Mouse (Mus musculus): ENCODE data around the gene Kif13a. TPM values are rescaled to one million over a fixed set of nuclear protein-coding genes. Genes with fewer than 3 reads are reported as not detected.

The Kif13a gene
- polyA plus RNA-seq, 1 experiment, result not detected

- TF ChIP-seq GATA1 (IDR thresholded peaks at IDR 0.05; ENCODE audit: low read length), result no peak
Observed at GRCm38 (mm10) chr13:46726288-46727037, 203.2 kb downstream of the Kif13a start.

- peak; percentile 50 for TF ChIP-seq GATA1 (IDR thresholded peaks at IDR 0.05; ENCODE audit: low read length)
Observed at GRCm38 (mm10) chr13:46725227-46725626, 204.4 kb downstream of the Kif13a start.

- TF ChIP-seq GATA1 (IDR thresholded peaks at IDR 0.05; ENCODE audit: low read length), result no peak
Observed at GRCm38 (mm10) chr13:46724371-46724770, 205.3 kb downstream of the Kif13a start.

GRCm38 (mm10) chr13:46721009-46721408, 208.7 kb downstream of the Kif13a start:
- no peak for TF ChIP-seq GATA1 (IDR thresholded peaks at IDR 0.05; ENCODE audit: low read length)

- TF ChIP-seq GATA1 (IDR thresholded peaks at IDR 0.05; ENCODE audit: low read length), result no peak
Observed at GRCm38 (mm10) chr13:46718893-46719400, 210.7 kb downstream of the Kif13a start.

- no peak for TF ChIP-seq GATA1 (IDR thresholded peaks at IDR 0.05; ENCODE audit: low read length)
Observed at GRCm38 (mm10) chr13:46715976-46716639, 213.6 kb downstream of the Kif13a start.

GRCm38 (mm10) chr13:46713486-46713885, 216.2 kb downstream of the Kif13a start:
- TF ChIP-seq GATA1 (IDR thresholded peaks at IDR 0.05; ENCODE audit: low read length), result no peak

GRCm38 (mm10) chr13:46703138-46703537, 226.5 kb downstream of the Kif13a start:
- no peak for TF ChIP-seq GATA1 (IDR thresholded peaks at IDR 0.05; ENCODE audit: low read length)

- no peak for TF ChIP-seq GATA1 (IDR thresholded peaks at IDR 0.05; ENCODE audit: low read length)
Observed at GRCm38 (mm10) chr13:46701486-46701885, 228.2 kb downstream of the Kif13a start.

- no peak for TF ChIP-seq GATA1 (IDR thresholded peaks at IDR 0.05; ENCODE audit: low read length)
Observed at GRCm38 (mm10) chr13:46699372-46699771, 230.3 kb downstream of the Kif13a start.

Other genes with a start within 250 kb of the Kif13a start
- gene Nup153, start 201.9 kb downstream of the Kif13a start, polyA plus RNA-seq (2012), result 17.8 and 22.7 TPM in 2 replicates
- gene Nhlrc1, start 85.0 kb upstream of the Kif13a start, polyA plus RNA-seq (2012), result not detected in 2 replicates
- gene Kdm1b, start 113.6 kb upstream of the Kif13a start, polyA plus RNA-seq (2012), result 2.2 and 2.5 TPM in 2 replicates
- 0.05 TPM in 1 of 2 replicates, not detected in the other for gene Tpmt, start 114.9 kb upstream of the Kif13a start, polyA plus RNA-seq (2012)
- 862 and 1,267 TPM in 2 replicates for gene Dek, start 176.3 kb upstream of the Kif13a start, polyA plus RNA-seq (2012)
- 0.87 and 1.1 TPM in 2 replicates for gene Rnf144b, start 192.8 kb upstream of the Kif13a start, polyA plus RNA-seq (2012)